Mouse (Mus musculus) fibroblast of lung, adult 2 months (primary cell): Measurements from ENCODE around the gene Kcnh2.

Experiments used
- DNase-seq: peaks from one replicate; pipeline ENCODE4 v3.0.0-alpha.2; 2011; ENCODE audit warnings: low read depth

The Kcnh2 gene

DNA sequence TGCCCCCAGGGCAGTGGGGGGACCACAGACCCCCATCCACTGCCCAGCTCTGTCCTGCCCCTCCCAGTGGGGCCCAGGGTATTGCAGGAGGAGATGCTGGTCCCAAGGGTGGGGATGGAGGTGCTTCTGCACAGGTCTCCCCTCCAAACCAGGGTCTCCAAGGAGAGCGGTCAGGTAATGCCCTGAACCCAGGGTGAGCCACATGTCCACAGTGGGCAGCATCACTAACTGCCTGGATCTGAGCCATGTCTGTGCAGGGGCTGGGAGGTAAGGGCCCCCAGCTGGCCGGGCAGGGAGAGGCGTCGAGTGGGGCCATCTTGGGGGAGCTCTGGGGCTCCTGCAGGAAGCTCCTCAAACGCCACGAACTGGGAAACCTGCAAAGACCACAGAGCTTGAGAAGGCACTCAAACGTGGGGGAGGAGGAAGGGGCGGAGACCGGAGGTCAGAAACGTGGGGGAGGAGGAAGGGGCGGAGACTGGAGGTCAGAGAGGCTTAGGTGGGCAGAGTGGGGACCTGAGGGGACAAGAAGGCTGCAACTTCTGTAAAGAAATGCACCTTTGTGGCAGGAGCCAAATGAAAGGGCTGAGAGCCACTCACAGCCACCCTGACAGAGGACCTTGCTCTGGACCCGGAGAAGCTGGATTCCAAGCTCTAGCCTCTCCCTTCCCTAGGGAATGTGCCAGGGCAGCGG is 31.5 kb downstream of the Kcnh2 start:
- DNase-seq: no peak

DNA sequence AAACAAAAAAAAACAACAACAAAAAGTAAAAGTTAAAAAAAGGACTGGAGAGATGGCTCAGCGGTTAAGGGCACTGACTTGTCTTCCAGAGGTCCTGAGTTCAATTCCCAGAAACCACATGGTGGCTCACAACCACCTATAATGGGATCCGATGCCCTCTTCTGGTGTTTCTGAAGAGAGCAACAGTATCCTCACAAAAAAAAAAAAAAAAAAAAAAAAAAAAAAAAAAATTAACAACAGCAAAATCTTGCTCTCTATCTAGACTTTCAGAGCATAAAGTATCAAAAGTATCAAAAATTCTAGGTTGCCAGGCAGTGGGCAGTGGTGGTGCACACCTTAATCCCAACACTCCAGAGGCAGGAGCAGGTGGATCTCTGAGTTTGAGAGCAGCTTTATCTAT is 42.2 kb downstream of the Kcnh2 start:
- no peak for DNase-seq

DNA sequence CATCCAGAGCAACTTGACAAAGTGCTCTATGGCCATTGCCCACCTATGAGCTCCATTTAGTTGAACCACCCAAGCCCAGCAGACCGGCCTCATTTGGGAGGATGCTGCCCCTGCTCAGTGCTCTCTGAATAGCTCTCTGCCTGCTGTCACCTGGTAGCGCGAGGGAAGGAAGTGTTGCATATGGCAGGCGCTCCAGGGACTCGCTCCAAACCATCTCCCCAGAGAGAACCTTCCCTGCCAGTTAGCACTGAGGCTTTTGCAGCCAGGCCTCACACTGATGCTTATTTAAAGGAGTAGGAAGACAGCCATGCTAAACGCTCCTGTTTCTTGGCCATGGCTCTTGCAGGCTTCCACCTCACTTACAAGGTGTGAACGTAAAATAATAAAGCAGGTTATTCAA is 42.8 kb downstream of the Kcnh2 start:
- no peak for DNase-seq

DNA sequence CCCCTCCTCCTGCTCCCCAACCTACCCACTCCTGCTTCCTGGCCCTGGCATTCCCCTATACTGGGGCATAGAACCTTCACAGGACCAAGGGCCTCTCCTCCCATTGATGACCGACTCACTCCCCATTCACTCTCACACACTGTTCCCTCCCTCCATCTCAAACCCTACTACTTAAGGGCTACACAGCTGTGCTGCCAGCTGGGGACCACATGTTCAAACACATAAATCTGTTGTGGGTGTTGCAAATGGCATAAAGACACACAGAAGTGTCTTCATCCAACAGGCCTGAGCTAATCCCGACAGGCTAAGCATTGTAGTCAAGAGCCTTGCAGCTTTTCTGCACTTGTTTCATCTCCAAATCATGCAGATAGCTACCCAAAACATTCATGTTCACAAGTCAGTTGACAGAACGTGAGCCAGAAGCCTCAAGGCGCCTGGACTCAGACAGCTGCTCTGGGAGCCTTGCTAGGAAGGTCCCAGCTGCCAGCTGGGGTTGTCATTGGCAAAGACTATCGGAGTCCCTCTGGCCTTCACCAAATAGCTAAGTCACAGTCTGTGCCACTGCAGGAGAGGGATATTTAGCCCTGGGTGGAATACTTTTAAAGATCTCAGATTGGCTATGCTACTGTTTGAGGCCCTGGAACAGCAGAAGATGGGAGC is 44.2 kb downstream of the Kcnh2 start:
- no peak for DNase-seq

DNA sequence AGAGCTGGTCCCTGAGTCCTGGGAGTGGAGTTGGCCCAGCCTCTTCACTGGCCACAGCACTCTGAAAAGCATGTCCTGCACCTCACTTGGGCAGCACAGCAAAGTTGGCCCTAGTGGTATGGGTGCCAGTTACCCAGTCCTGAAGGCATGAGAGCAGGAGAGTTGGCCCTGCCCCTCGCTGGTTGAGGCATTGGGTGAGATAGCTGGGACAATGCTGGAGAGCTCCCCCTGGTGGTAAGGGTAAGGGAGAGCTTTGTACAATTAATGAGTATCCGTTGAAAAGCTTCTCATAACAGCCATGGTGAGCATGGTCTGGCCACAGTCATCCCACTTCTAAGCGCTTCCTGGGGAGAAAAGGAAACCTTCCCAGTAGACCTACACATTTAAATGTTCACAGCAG is 48.2 kb downstream of the Kcnh2 start:
- no peak for DNase-seq

DNA sequence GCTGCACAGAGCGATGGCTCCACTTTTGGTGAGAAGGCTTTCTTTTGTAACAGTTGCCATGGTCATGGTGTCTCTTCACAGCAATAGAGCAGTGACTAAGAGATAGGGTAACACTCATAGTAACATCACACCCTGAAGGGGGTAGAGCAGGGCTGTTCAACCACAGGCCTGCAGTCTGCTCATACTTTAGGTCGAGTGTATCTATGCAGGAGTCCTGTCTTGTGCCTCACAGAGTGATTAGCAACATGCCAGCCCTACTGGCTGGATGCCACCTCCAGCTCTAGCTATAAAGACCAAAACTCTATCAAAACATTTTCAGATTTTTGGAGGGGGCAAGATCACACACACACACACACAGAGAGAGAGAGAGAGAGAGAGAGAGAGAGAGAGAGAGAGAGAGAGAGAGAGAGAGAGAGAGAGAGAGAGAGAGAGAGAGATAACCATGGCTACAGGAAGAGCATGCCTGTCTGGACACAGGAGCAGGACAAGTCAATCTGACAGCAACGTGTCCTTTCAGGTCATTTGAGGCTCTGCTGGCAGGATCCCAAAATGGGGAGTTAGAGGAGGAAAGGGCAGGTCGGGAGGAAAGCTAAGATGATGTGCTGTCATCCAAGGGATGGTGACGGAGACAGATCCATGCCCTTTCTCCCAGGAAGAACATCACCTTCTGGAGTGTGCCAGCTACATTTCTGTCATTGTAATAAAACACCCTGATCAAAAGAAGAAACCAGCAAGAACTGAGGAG is 51.4 kb downstream of the Kcnh2 start:
- no peak for DNase-seq

GRCm38 (mm10) chr5:24291954-24292353 is 59.5 kb downstream of the Kcnh2 start:
- DNase-seq: no peak

DNA sequence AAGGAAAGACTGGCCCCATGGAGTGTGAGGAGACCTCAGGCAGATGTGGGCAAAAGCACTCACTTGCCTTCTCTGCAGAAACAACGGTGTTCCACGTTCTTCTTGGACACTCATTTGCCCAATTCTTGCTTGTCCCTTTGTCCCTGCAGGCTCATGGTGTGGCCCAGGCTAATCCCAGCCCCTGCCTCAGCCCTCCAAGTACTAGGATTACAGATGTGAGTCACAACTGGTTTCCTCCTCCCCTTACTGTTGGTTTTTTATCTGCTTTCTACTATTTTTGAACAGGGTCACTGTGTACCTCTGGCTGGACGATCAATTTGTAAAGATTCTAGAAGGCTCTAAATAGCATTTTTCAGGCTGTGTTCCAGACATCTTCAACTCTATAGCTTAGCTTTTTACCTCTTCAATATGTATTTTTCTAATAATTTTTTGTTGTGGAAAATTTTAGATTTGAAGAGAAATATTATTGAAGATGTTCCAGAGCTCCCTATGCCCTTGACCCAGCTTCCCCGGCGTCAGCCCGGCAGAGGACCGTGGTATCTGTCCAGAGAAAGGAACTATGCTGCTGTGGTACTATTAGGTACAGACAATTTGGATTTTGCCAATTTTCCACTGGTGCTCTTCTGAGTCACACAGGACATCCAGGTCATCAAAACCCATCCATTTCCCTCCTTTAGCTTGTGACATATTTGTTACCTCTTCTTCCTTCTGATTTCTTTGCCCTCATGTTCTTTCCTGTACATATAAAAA is 65.0 kb downstream of the Kcnh2 start:
- no peak for DNase-seq

GRCm38 (mm10) chr5:24284145-24284544 is 67.3 kb downstream of the Kcnh2 start:
- DNase-seq: no peak

DNA sequence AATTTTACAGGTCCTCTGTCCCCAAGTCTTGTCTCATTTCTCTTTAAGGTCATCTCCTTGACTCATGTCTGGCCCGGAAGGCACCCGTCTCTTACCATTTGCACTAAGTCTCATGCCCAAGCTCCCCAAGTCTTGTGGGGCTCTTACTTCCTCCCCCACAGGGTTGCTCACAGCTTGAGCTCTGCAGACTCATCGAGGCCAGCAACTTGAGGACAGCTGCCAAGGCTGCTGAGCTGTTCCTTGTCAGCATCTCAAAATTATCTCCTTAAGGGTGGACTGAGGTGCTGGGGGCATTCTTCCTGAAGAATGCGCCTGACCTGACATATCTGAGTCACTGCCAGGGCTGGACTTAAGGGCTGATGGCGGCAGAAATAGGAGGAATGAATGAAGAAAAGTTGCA is 68.2 kb downstream of the Kcnh2 start:
- DNase-seq: no peak

DNA sequence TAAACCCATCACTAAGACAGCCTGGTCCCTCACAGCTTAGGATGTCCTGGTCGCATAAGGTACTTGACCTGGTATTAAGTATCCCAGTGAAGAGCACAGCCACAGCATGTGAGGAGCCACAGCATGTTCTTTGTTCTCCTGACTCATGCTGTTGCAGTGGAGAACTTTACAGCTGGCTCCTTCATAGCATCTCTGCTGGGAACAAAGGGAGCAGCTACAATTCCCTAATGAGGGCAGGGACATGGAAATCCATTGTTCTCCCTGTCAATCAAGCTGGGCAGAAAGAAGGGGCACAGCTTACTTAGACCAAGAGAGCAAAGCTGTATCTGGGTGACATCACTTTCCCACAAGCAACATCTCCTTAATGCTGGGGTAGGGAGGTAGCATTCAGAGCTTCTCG is 70.9 kb downstream of the Kcnh2 start:
- no peak for DNase-seq

DNA sequence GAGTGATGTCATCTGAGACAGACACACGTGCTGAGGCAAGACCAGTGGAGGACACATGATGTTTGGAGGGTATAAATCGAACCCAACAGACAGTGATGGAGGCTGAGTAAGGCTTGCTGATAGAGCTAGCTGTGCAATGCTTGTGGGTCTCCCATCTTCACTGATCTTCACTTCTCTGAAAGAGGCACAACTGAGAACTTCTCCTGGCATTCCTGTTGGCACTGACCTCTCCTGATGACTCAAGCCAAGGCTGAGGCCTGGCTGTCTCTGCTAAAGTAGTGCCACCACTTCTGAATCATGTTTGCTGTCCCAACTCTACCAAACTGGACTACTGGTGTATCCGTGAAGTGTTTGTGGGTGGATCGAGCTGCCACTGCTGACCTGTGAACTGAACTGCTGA is 71.9 kb downstream of the Kcnh2 start:
- no peak for DNase-seq

DNA sequence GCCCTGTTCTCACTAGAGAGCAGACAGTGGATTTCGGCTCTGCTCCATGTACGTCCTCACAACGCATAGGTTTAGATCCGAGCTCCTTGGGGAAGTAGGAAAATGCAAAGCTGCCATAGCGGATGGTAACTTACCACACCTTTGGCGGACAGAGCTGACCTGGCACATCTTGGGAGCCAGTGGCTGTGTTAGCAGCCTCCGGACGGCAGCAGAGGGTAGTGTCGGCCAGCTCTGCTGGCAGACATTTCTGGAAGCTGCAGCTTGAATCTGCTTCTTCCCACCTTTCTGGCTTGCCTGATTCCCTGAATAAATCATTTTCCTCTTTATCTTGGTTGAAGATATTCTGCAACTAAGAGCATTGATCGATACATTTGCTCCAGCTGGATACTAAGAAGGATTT is 73.2 kb downstream of the Kcnh2 start:
- DNase-seq: no peak

DNA sequence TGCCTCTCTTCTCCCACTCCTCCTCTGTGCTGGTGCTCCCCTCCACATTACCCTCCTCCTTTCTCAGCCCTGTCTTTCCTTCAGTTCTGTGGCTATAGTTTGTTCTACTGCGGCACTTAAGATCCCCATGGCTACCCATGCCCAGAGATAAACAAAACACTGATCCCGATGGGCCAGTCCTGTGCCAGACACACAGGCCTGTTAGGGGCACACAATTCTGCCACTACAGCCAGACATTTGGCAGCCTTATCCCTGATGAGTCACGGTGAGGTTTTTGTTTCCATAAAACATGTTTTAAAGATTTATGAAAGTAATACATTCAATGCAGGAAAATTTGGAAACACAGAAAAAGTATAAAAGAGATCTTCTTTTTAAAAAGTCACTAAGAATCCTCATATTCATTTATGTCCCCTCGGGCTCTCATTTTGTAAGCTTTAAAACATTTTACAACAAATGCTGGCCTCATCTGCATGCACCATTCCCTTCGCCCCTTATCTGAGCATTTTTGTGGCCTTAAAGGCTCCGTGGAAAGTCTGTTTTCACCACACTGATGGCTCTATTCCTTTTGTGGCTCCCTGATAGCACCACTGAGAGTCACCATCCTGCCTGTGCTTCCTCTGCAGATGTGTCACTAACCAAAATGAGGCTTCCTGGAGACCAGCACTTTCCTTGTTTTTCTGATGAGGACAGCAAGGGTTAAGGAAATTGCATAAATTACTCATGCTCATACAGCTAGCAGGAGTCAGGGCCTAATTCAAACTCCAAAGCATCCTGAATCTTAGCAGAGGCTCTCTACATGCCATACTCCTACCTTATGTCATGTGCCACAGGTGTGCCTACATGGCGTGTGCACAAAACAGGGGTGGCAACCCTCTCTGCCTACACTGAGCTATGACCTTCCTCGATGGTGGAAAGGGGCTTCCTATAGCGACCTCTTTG is 77.5 kb downstream of the Kcnh2 start:
- peak; percentile 88 for DNase-seq

- no peak for DNase-seq
These were observed 80.5 kb downstream of the Kcnh2 start for GRCm38 (mm10) chr5:24270941-24271340.
